Mouse (Mus musculus) intestine, postnatal 0 days (tissue): Measurements from ENCODE around the gene Ahnak. TPM values are rescaled to one million over a fixed set of nuclear protein-coding genes. Genes with fewer than 3 reads are reported as not detected.
"Not testable (repeated sequence)": the region's sequence is repeated elsewhere in the genome, so short reads cannot be mapped to it uniquely, and the experiment has no call there.

Experiments used
- ATAC-seq: fragments of 200-750 bp; cut with Nextera tagmentation; 2 replicates; pipeline ENCODE4 v1.8.0; 2017; ENCODE audit warnings: mild to moderate bottlenecking, moderate TSS enrichment, moderate library complexity
- H3K27ac ChIP-seq: fragments of 300-500 bp; sonication (generic); 2 replicates; pipeline ENCODE4 v1.5.1; 2014; ENCODE audit warnings: mild to moderate bottlenecking, low read depth, low read length, moderate library complexity
- H3K27me3 ChIP-seq: fragments of 300-500 bp; sonication (generic); replicated peaks from 2 replicates; pipeline ENCODE4 v1.6.1; 2014; ENCODE audit warnings: low read length, mixed read lengths; ENCODE audit not compliant: control insufficient read depth, insufficient read depth
- H3K36me3 ChIP-seq: fragments of 300-500 bp; sonication (generic); 2 replicates; pipeline ENCODE4 v1.6.1; 2014; ENCODE audit warnings: mild to moderate bottlenecking, moderate library complexity; ENCODE audit not compliant: control insufficient read depth, insufficient read depth
- H3K4me1 ChIP-seq: fragments of 300-500 bp; sonication (generic); replicated peaks from 2 replicates; pipeline ENCODE4 v1.6.1; 2014; ENCODE audit warnings: antibody characterized with exemption, low read length, mixed read lengths; ENCODE audit not compliant: control insufficient read depth, insufficient read depth
- H3K4me2 ChIP-seq: fragments of 300-500 bp; sonication (generic); replicated peaks from 2 replicates; pipeline ENCODE4 v1.6.1; 2014; ENCODE audit warnings: low read depth, mild to moderate bottlenecking, moderate library complexity
- H3K4me3 ChIP-seq: fragments of 300-500 bp; sonication (generic); 2 replicates; pipeline ENCODE4 v1.5.1; 2014; ENCODE audit warnings: low read depth, low read length
- H3K9ac ChIP-seq: fragments of 300-500 bp; sonication (generic); 2 replicates; pipeline ENCODE4 v1.6.1; 2014; ENCODE audit warnings: mild to moderate bottlenecking, low read depth, low read length
- H3K9me3 ChIP-seq: fragments of 300-500 bp; sonication (generic); 2 replicates; pipeline ENCODE4 v1.6.1; 2016; ENCODE audit warnings: mixed run types; ENCODE audit not compliant: control insufficient read depth
- CTCF ChIP-seq: sonication (generic); IDR thresholded peaks from 2 replicates; pipeline ENCODE4 v1.5.1; 2016; ENCODE audit warnings: low read depth, mild to moderate bottlenecking, control low read depth, antibody characterized with exemption, moderate library complexity
- WGBS: fragments of 180-500 bp; shearing (Covaris S2); extraction: QIAGEN DNeasy Blood & Tissue Kit; methylation state at CpG from one replicate; pipeline ENCODE4 v1.1.7; 2014; 5-methylcytosine and 5-hydroxymethylcytosine counted together
- polyA plus RNA-seq: library from polyadenylated mRNA; unstranded; fragments of >200 nt; fragmentation: Nextera tagmentation; extraction: Ambion mirVana; gene quantifications from 2 replicates; pipeline ENCODE4 v1.2.1, GENCODE M21; 2015

Gene Ahnak
- polyA plus RNA-seq, 1 experiment from 2014 or later, result 26.2 TPM

DNA sequence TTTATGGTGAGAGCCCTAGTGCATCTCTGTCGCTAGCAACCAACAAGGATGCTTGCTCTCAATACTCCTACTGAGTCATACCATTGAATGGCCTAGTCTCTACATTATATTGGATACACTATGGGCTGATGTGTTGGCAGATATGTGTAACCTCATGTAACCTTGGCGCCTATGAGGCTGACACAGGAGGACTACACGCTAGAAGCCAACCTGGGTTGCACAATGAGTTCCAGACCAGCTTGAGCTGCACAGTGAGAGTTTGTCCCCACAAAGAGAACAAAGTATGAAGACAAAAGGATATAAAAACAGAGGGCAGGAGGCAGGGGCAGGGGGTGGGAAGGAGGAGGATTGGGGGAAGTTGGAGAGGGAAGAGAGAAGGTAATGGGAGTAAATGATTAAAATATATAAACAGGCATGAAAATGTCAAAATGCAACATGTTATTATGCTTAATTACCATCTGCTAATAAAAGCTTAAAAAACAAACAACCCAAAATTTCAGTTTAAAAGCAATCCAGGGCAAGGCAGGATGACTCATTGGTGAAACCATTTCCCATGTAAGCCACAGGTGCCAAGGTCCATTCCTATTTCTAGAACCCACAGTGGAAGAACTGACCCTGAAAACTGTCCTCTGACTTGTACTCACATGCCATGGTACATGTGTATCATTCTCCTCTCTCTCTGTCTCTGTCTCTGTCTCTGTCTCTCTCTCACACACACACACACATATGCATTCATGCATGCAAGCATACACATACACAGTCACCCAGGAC lies 130.8 kb downstream of the Ahnak start:
- no peak for TF ChIP-seq CTCF
- H3K4me1 ChIP-seq, result no peaks in the 10 kb centered on the region
- H3K36me3 ChIP-seq, result no peaks in the 10 kb centered on the region
- H3K4me3 ChIP-seq, result no peak overlapping the region
- no peaks in the 10 kb centered on the region for H3K27me3 ChIP-seq
- H3K4me2 ChIP-seq, result no peak overlapping the region
- no peak overlapping the region for H3K27ac ChIP-seq
- WGBS, result 85% methylated on average over 3 of the region's 3 CpGs
- ATAC-seq, result no peak
- H3K9ac ChIP-seq, result no peak overlapping the region
- H3K9me3 ChIP-seq, result no peaks in the 10 kb centered on the region

DNA sequence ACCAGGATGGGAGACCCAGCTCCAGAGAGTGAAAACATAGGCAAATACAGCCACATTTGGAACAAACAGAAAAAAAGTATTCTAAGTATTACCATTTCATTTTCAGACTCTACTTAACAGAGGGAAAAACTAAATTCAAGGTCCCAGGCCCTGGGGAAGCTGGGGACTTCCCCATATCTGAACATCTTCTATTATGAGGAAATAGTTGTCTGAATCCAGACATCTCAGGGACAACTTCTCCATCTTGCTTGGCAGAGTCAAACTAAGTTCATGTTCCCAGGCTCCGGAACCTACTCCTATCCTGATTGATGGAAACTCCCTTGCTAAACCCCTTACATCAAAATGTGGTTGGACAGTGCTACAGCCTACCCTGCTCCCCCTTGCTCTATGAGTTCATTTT lies 133.3 kb downstream of the Ahnak start:
- H3K4me1 ChIP-seq, result no peaks in the 10 kb centered on the region
- 94% methylated on average over 1 of the region's 1 CpGs for WGBS
- H3K36me3 ChIP-seq, result no peaks in the 10 kb centered on the region
- no peaks in the 10 kb centered on the region for H3K27me3 ChIP-seq
- no peak overlapping the region for H3K4me2 ChIP-seq
- H3K4me3 ChIP-seq, result no peak overlapping the region
- no peak overlapping the region for H3K27ac ChIP-seq
- no peak overlapping the region for H3K9ac ChIP-seq
- no peaks in the 10 kb centered on the region for H3K9me3 ChIP-seq
- no peak for ATAC-seq
- no peak for TF ChIP-seq CTCF

DNA sequence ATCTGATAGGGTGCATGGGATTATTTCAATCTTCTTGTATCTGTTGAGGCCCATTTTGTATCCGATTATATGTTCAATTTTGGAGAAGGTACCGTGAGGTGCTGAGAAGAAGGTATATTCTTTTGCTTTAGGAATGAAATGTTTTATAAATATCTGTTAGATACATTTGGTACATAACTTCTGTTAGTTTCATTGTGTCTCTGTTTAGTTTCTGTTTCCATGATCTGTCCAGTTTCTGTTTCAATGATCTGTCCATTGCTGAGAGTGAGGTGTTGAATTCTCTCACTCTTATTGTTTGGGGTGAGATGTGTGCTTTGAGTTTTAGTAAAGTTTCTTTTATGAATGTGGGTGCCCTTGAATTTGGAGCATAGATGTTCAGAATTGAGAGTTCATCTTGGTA lies 134.9 kb downstream of the Ahnak start:
- H3K9me3 ChIP-seq, H3K4me1 ChIP-seq, H3K9ac ChIP-seq, H3K4me3 ChIP-seq, H3K27ac ChIP-seq, H3K4me2 ChIP-seq, ATAC-seq, H3K27me3 ChIP-seq, H3K36me3 ChIP-seq: not testable (repeated sequence)
- 92% methylated on average over 2 of the region's 2 CpGs for WGBS

Other genes with a start within 250 kb of the Ahnak start
- gene 1700092M07Rik, start 248.6 kb upstream of the Ahnak start, polyA plus RNA-seq, result 0.50 and 0.56 TPM in 2 replicates
- 83.4 and 89.2 TPM in 2 replicates for gene Stx5a, start 247.9 kb upstream of the Ahnak start, polyA plus RNA-seq
- 54.5 and 57.2 TPM in 2 replicates for gene Nxf1, start 232.2 kb upstream of the Ahnak start, polyA plus RNA-seq
- 136 and 137 TPM in 2 replicates for gene Tmem223, start 218.3 kb upstream of the Ahnak start, polyA plus RNA-seq
- 93.5 and 97.4 TPM in 2 replicates for gene Tmem179b, start 214.8 kb upstream of the Ahnak start, polyA plus RNA-seq
- gene Taf6l, start 202.9 kb upstream of the Ahnak start, polyA plus RNA-seq, result 12.0 and 13.2 TPM in 2 replicates
- gene Polr2g, start 190.7 kb upstream of the Ahnak start, polyA plus RNA-seq, result 114 and 115 TPM in 2 replicates
- 1.9 and 2.0 TPM in 2 replicates for gene Zbtb3, start 186.7 kb upstream of the Ahnak start, polyA plus RNA-seq
- 18.2 and 19.9 TPM in 2 replicates for gene Ttc9c, start 170.0 kb upstream of the Ahnak start, polyA plus RNA-seq
- 5.4 and 6.0 TPM in 2 replicates for gene Hnrnpul2, start 169.3 kb upstream of the Ahnak start, polyA plus RNA-seq
- gene AC129217.1, start 159.5 kb upstream of the Ahnak start, polyA plus RNA-seq, result not detected in 2 replicates
- gene Bscl2, start 151.8 kb upstream of the Ahnak start, polyA plus RNA-seq, result 43.2 and 47.2 TPM in 2 replicates
- gene Gng3, start 150.1 kb upstream of the Ahnak start, polyA plus RNA-seq, result 9.4 and 10.9 TPM in 2 replicates
- 2.2 TPM in 2 replicates for gene Lrrn4cl, start 138.5 kb upstream of the Ahnak start, polyA plus RNA-seq
- gene Ubxn1, start 117.8 kb upstream of the Ahnak start, polyA plus RNA-seq, result 170 and 180 TPM in 2 replicates
- gene Uqcc3, start 108.4 kb upstream of the Ahnak start, polyA plus RNA-seq, result 65.4 and 67.9 TPM in 2 replicates
- 44.1 and 44.6 TPM in 2 replicates for gene Lbhd1, start 105.6 kb upstream of the Ahnak start, polyA plus RNA-seq
- not detected in 2 replicates for gene Gm49403, start 105.4 kb upstream of the Ahnak start, polyA plus RNA-seq
- gene 1810009A15Rik, start 100.4 kb upstream of the Ahnak start, polyA plus RNA-seq, result 54.5 and 55.6 TPM in 2 replicates
- not detected in 2 replicates for gene Gm49416, start 100.4 kb upstream of the Ahnak start, polyA plus RNA-seq
- 14.5 and 16.1 TPM in 2 replicates for gene Ints5, start 96.3 kb upstream of the Ahnak start, polyA plus RNA-seq
- gene Ganab, start 91.2 kb upstream of the Ahnak start, polyA plus RNA-seq, result 41.4 and 42.3 TPM in 2 replicates
- 36.6 and 37.5 TPM in 2 replicates for gene B3gat3, start 68.9 kb upstream of the Ahnak start, polyA plus RNA-seq
- gene Rom1, start 59.9 kb upstream of the Ahnak start, polyA plus RNA-seq, result 6.3 and 6.7 TPM in 2 replicates
- 12.0 and 13.6 TPM in 2 replicates for gene Eml3, start 59.7 kb upstream of the Ahnak start, polyA plus RNA-seq
- gene Mta2, start 47.4 kb upstream of the Ahnak start, polyA plus RNA-seq, result 53.1 and 54.1 TPM in 2 replicates
- 10.7 and 11.1 TPM in 2 replicates for gene Tut1, start 35.4 kb upstream of the Ahnak start, polyA plus RNA-seq
- 164 and 168 TPM in 2 replicates for gene Eef1g, start 22.2 kb upstream of the Ahnak start, polyA plus RNA-seq
- not detected in 2 replicates for gene Scgb1a1, start 98.7 kb downstream of the Ahnak start, polyA plus RNA-seq
- gene Asrgl1, start 146.4 kb downstream of the Ahnak start, polyA plus RNA-seq, result 2.5 and 3.2 TPM in 2 replicates